ENCODE assay signal across 13 mouse cellular contexts in genomic region chr2:155944685-155945084, GRCm38 (mm10). TPM values are rescaled to one million over a fixed set of nuclear protein-coding genes. Genes with fewer than 3 reads are reported as not detected.
DNase-seq lines count a peak whose midpoint lies in the region; ATAC-seq and TF ChIP-seq lines count a peak whose summit lies in the region.
"Had no signal": no experiment of that assay in that cellular context is flagged by ENCODE, and none has a peak within 500 bp of the region (broad histone marks: within the 10 kb centered on the region; RNA-seq: fewer than 3 reads in every experiment).

No protein-coding gene starts in this region.

- no peaks in the 10 kb centered on the region; the same call in 1 of the 2 replicates for H3K27me3 ChIP-seq in embryonic facial prominence, embryonic 14.5 days (replicated peaks; ENCODE audit: control insufficient read depth, insufficient read depth, low read length)
- H3K27me3 ChIP-seq in forebrain, embryonic 16.5 days (replicated peaks; ENCODE audit: control insufficient read depth, insufficient read depth, low read length): no peaks in the 10 kb centered on the region
- no peaks in the 10 kb centered on the region for H3K27me3 ChIP-seq in limb, embryonic 13.5 days
- H3K27me3 ChIP-seq in cerebellum, adult 2 months (ENCODE audit: control insufficient read depth, insufficient read depth, low read length): no peaks in the 10 kb centered on the region

- H3K9me3 ChIP-seq in embryonic facial prominence, embryonic 14.5 days (ENCODE audit: control insufficient read depth, low read length): no peaks in the 10 kb centered on the region
- H3K9me3 ChIP-seq in forebrain, embryonic 16.5 days (ENCODE audit: control insufficient read depth, low read length): no peaks in the 10 kb centered on the region
- H3K9me3 ChIP-seq in limb, embryonic 13.5 days: no peaks in the 10 kb centered on the region
- H3K9me3 ChIP-seq: G1E had no signal

- ATAC-seq in embryonic facial prominence, embryonic 14.5 days (ENCODE audit: low read depth): no peak
- ATAC-seq in forebrain, embryonic 16.5 days: no peak
- ATAC-seq in limb, embryonic 13.5 days (ENCODE audit: low FRiP score, low read depth): no peak; the same call in 1 of the 2 replicates

- H3K36me3 ChIP-seq in embryonic facial prominence, embryonic 14.5 days (ENCODE audit: control insufficient read depth, insufficient read depth, low read length): no peaks in the 10 kb centered on the region
- H3K36me3 ChIP-seq in forebrain, embryonic 16.5 days (ENCODE audit: control insufficient read depth, insufficient read depth): no peaks in the 10 kb centered on the region
- H3K36me3 ChIP-seq in limb, embryonic 13.5 days: peaks cover 21% of the 10 kb centered on the region
- H3K36me3 ChIP-seq: G1E had no signal

- H3K4me3 ChIP-seq in left cerebral cortex, adult 2 months: 0 out of 2 replicates have a peak overlapping the region, but pooled peaks have one; percentile 6
- H3K4me3 ChIP-seq in embryonic facial prominence, embryonic 14.5 days (ENCODE audit: low read depth, low read length): peak overlapping the region; percentile 14; the same call in 1 of the 2 replicates
- no peak overlapping the region for H3K4me3 ChIP-seq in forebrain, embryonic 16.5 days (replicated peaks; ENCODE audit: low read length)
- H3K4me3 ChIP-seq in limb, embryonic 13.5 days: peak overlapping the region; percentile 51
- no peak overlapping the region for H3K4me3 ChIP-seq in cerebellum, adult 2 months (replicated peaks; ENCODE audit: insufficient read depth, low read depth, low read length)
- H3K4me3 ChIP-seq: layer of hippocampus, adult 2 months had no signal

- no peak for TF ChIP-seq POLR2A in cerebellum, adult 2 months (IDR thresholded peaks at IDR 0.05; ENCODE audit: borderline replicate concordance, insufficient read depth, low read length)

- WGBS in embryonic facial prominence, embryonic 14.5 days: 71% methylated on average over 4 of the region's 4 CpGs
- WGBS in forebrain, embryonic 16.5 days: 80% methylated on average over 4 of the region's 4 CpGs
- 67% methylated on average over 4 of the region's 4 CpGs for WGBS in limb, embryonic 13.5 days
- 72% methylated on average over 4 of the region's 4 CpGs for WGBS in cerebellum, adult 2 months

- TF ChIP-seq CTCF in left cerebral cortex, adult 2 months (IDR thresholded peaks at IDR 0.05): no peak
- TF ChIP-seq CTCF in cerebellum, adult 2 months (IDR thresholded peaks at IDR 0.05; ENCODE audit: borderline replicate concordance, insufficient read depth, low read depth, low read length): no peak

- peaks cover 33% of the 10 kb centered on the region for H3K4me1 ChIP-seq in embryonic facial prominence, embryonic 14.5 days (ENCODE audit: control insufficient read depth, insufficient read depth, low read length)
- H3K4me1 ChIP-seq in forebrain, embryonic 16.5 days (replicated peaks; ENCODE audit: control insufficient read depth, insufficient read depth, low read length): peaks cover 19% of the 10 kb centered on the region
- H3K4me1 ChIP-seq in limb, embryonic 13.5 days: peaks cover 78% of the 10 kb centered on the region
- no peaks in the 10 kb centered on the region for H3K4me1 ChIP-seq in cerebellum, adult 2 months (ENCODE audit: control insufficient read depth, insufficient read depth, low read length)

- intact Hi-C loops in left cerebral cortex, adult 2 months (cut with DNase I): no loop called here
- intact Hi-C loops in left cerebral cortex, postnatal 25 days (cut with DNase I): no loop called here

- DNase-seq in left cerebral cortex, adult 2 months (ENCODE audit: extremely low spot score in 1 of 2, low spot score in 2 of 2): no peak
- DNase-seq in left cerebral cortex, postnatal 25 days (ENCODE audit: low spot score in 2 of 2): no peak
- no peak for DNase-seq in embryonic facial prominence, embryonic 14.5 days (ENCODE audit: low spot score)
- DNase-seq in gastrocnemius, postnatal 4 days (ENCODE audit: low spot score in 2 of 2): no peak
- DNase-seq in cerebellum, postnatal 25 days: no peak
- DNase-seq in cerebellum, adult 2 months: no peak

- H3K4me2 ChIP-seq in embryonic facial prominence, embryonic 14.5 days (ENCODE audit: low read depth, low read length): peak overlapping the region; percentile 50
- H3K4me2 ChIP-seq in forebrain, embryonic 16.5 days (ENCODE audit: low read length): peak overlapping the region; percentile 32; the same call in 1 of the 2 replicates
- H3K4me2 ChIP-seq in limb, embryonic 13.5 days (replicated peaks): peak overlapping the region; percentile 72

- peak overlapping the region; percentile 54 for H3K9ac ChIP-seq in embryonic facial prominence, embryonic 14.5 days (ENCODE audit: low read depth, low read length)
- H3K9ac ChIP-seq in forebrain, embryonic 16.5 days (replicated peaks; ENCODE audit: low read depth, low read length): no peak overlapping the region
- peak overlapping the region; percentile 75 for H3K9ac ChIP-seq in limb, embryonic 13.5 days

- no peak overlapping the region for H3K27ac ChIP-seq in left cerebral cortex, adult 2 months
- H3K27ac ChIP-seq in embryonic facial prominence, embryonic 14.5 days (replicated peaks; ENCODE audit: low read depth, low read length): peak overlapping the region; percentile 46; the same call in 1 of the 2 replicates
- no peak overlapping the region for H3K27ac ChIP-seq in forebrain, embryonic 16.5 days (ENCODE audit: low read length)
- peak overlapping the region; percentile 96 for H3K27ac ChIP-seq in limb, embryonic 13.5 days
- H3K27ac ChIP-seq in cerebellum, adult 2 months (ENCODE audit: insufficient read depth, low read length): no peak overlapping the region
- H3K27ac ChIP-seq: layer of hippocampus, adult 2 months had no signal

RNA-seq across cellular contexts. Expression of gene Gdf5, which starts 0.5 kb away (rescaled TPM):
- total RNA-seq in left cerebral cortex, adult 2 months (2021): under 1 TPM in 1 of 2 experiments, not detected in 1; 0.25 TPM
- under 1 TPM in 1 of 2 experiments, not detected in 1; 0.23 TPM for total RNA-seq in left cerebral cortex, postnatal 25 days (2021)
- 3.3 and 3.8 TPM in 2 replicates for polyA plus RNA-seq in embryonic facial prominence, embryonic 14.5 days (2014; fragmentation: Nextera tagmentation; extraction: Ambion mirVana)
- polyA plus RNA-seq in forebrain, embryonic 16.5 days (2015; fragmentation: Nextera tagmentation; extraction: Ambion mirVana): 2.7 and 4.5 TPM in 2 replicates
- polyA plus RNA-seq in limb, embryonic 13.5 days (2015; fragmentation: Nextera tagmentation; extraction: Ambion mirVana): 101 and 107 TPM in 2 replicates
- under 1 TPM; 0.10 to 0.15 TPM for total RNA-seq in gastrocnemius, postnatal 4 days (2021)
- polyA plus RNA-seq in cerebellum, adult 2 months (2012; rRNA removed): 0.14 and 0.21 TPM in 2 replicates
- polyA plus RNA-seq: G1E had no signal

RNA-seq across cellular contexts. Expression of gene Gm15557, which starts 4.2 kb away (rescaled TPM):
- not detected for total RNA-seq in left cerebral cortex, adult 2 months (2021)
- not detected for total RNA-seq in left cerebral cortex, postnatal 25 days (2021)
- polyA plus RNA-seq in embryonic facial prominence, embryonic 14.5 days (2014; fragmentation: Nextera tagmentation; extraction: Ambion mirVana): not detected in 2 replicates
- not detected in 2 replicates for polyA plus RNA-seq in forebrain, embryonic 16.5 days (2015; fragmentation: Nextera tagmentation; extraction: Ambion mirVana)
- 0.60 and 1.2 TPM in 2 replicates for polyA plus RNA-seq in limb, embryonic 13.5 days (2015; fragmentation: Nextera tagmentation; extraction: Ambion mirVana)
- not detected for total RNA-seq in gastrocnemius, postnatal 4 days (2021)
- not detected in 2 replicates for polyA plus RNA-seq in cerebellum, adult 2 months (2012; rRNA removed)
- total RNA-seq: adrenal gland, adult 18-20 months; layer of hippocampus, adult 2 months; midbrain, postnatal 0 days had no signal
- polyA plus RNA-seq: gonadal fat pad, adult 2 months; midbrain, postnatal 0 days had no signal

RNA-seq across cellular contexts. Expression of gene Cep250, which starts 11.6 kb away (rescaled TPM):
- 10 to 100 TPM; 19.5 to 19.9 TPM for total RNA-seq in left cerebral cortex, adult 2 months (2021)
- 10 to 100 TPM; 15.8 to 18.4 TPM for total RNA-seq in left cerebral cortex, postnatal 25 days (2021)
- 17.6 TPM in 2 replicates for polyA plus RNA-seq in embryonic facial prominence, embryonic 14.5 days (2014; fragmentation: Nextera tagmentation; extraction: Ambion mirVana)
- 17.0 and 18.9 TPM in 2 replicates for polyA plus RNA-seq in forebrain, embryonic 16.5 days (2015; fragmentation: Nextera tagmentation; extraction: Ambion mirVana)
- polyA plus RNA-seq in limb, embryonic 13.5 days (2015; fragmentation: Nextera tagmentation; extraction: Ambion mirVana): 32.1 and 32.2 TPM in 2 replicates
- 10 to 100 TPM; 19.0 to 22.7 TPM for total RNA-seq in gastrocnemius, postnatal 4 days (2021)
- polyA plus RNA-seq in cerebellum, adult 2 months (2012; rRNA removed): 20.7 and 21.2 TPM in 2 replicates

RNA-seq across cellular contexts. Expression of gene Uqcc1, which starts 14.6 kb away (rescaled TPM):
- 10 to 100 TPM; 70.4 to 75.7 TPM for total RNA-seq in left cerebral cortex, adult 2 months (2021)
- total RNA-seq in left cerebral cortex, postnatal 25 days (2021): 10 to 100 TPM; 59.7 to 61.8 TPM
- polyA plus RNA-seq in embryonic facial prominence, embryonic 14.5 days (2014; fragmentation: Nextera tagmentation; extraction: Ambion mirVana): 58.3 and 65.9 TPM in 2 replicates
- 66.5 and 78.2 TPM in 2 replicates for polyA plus RNA-seq in forebrain, embryonic 16.5 days (2015; fragmentation: Nextera tagmentation; extraction: Ambion mirVana)
- 66.9 and 74.7 TPM in 2 replicates for polyA plus RNA-seq in limb, embryonic 13.5 days (2015; fragmentation: Nextera tagmentation; extraction: Ambion mirVana)
- total RNA-seq in gastrocnemius, postnatal 4 days (2021): 10 to 100 TPM; 75.1 to 80.2 TPM
- 95.8 and 102 TPM in 2 replicates for polyA plus RNA-seq in cerebellum, adult 2 months (2012; rRNA removed)

Comparison
In these comparisons a context has a peak if more than half of its experiments do, and no peak if none do; other contexts are left out.
1. H3K27ac ChIP-seq: peak in embryonic facial prominence, embryonic 14.5 days (single experiment) and limb, embryonic 13.5 days (single experiment); none in left cerebral cortex, adult 2 months (single experiment), forebrain, embryonic 16.5 days (single experiment) and cerebellum, adult 2 months (single experiment).
2. H3K4me3 ChIP-seq: peak in left cerebral cortex, adult 2 months (single experiment), embryonic facial prominence, embryonic 14.5 days (single experiment) and limb, embryonic 13.5 days (single experiment); none in forebrain, embryonic 16.5 days (single experiment) and cerebellum, adult 2 months (single experiment).
3. RNA of gene Gdf5, which starts 0.5 kb away (polyA plus RNA-seq): 101 to 107 TPM in limb, embryonic 13.5 days; 3.3 to 3.8 TPM in embryonic facial prominence, embryonic 14.5 days, 2.7 to 4.5 TPM in forebrain, embryonic 16.5 days and 0.14 to 0.21 TPM in cerebellum, adult 2 months; every median in the first group is over 10 times any median in the second.
4. Peak in every context shown above with its lines, with median percentiles within 50 percentile points of each other: H3K4me2 ChIP-seq.